Mouse (Mus musculus) E14TG2a.4 (cell line): ENCODE results near the gene Cabcoco1.

Experiments used
- CTCF ChIP-seq: conservative IDR thresholded peaks from 2 replicates; pipeline ENCODE4 v1.5.1; 2014; ENCODE audit warnings: low read length
- NANOG ChIP-seq: IDR thresholded peaks from 2 replicates; pipeline ENCODE4 v1.6.1; 2014; ENCODE audit warnings: borderline replicate concordance, low read length, mixed read lengths
- POU5F1 ChIP-seq: IDR thresholded peaks from 2 replicates; pipeline ENCODE4 v1.6.1; 2014; ENCODE audit warnings: low read length, borderline replicate concordance

GRCm38 (mm10) chr10:68440515-68440914 is 101.2 kb downstream of the Cabcoco1 start:
- TF ChIP-seq CTCF (no peak), POU5F1 (no peak), NANOG (no peak)
